In the genomic region with DNA sequence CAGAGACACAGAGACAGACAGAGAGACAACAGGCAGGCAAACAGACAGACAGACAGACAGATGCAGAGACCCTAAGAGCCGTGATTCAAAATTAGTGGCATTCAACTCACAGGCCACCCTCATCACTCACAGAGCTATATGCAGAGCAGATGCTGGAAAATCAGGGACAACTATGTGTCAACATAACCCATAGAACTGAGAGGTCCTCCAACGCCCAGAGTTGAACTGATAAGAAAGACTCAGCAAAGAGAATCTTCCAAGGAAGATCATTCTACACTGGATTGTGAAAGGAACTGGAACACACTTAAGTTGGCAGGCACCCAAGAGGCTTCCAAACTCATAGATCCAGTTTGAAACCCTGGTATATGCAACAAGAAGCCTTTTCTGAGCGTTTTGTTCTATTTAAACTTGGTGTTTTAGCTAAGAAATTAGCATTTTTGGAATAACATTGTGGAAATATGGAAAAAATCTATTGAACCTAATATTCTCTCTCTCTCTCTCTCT, we compare ENCODE assay signal across 15 mouse cellular contexts.
A peak's percentile ranks its signal among the peaks of the same experiment; 100 is the strongest.
DNase-seq lines count a peak whose midpoint lies in the region; ATAC-seq and TF ChIP-seq lines count a peak whose summit lies in the region.
"Had no signal": no experiment of that assay in that cellular context is flagged by ENCODE, and none has a peak within 500 bp of the region (broad histone marks: within the 10 kb centered on the region; RNA-seq: fewer than 3 reads in every experiment).

No protein-coding gene starts in this region.

- H3K9ac ChIP-seq in limb, embryonic 14.5 days (ENCODE audit: low read depth, low read length, severe bottlenecking): no peak overlapping the region
- H3K9ac ChIP-seq in lung, embryonic 16.5 days (ENCODE audit: low read length): no peak overlapping the region
- H3K9ac ChIP-seq: forebrain, embryonic 12.5 days; heart, embryonic 12.5 days; hindbrain, embryonic 15.5 days had no signal

- H3K4me2 ChIP-seq in limb, embryonic 14.5 days (replicated peaks; ENCODE audit: low read depth, low read length, severe bottlenecking): no peak overlapping the region
- H3K4me2 ChIP-seq in lung, embryonic 16.5 days (ENCODE audit: low read depth, low read length): no peak overlapping the region
- H3K4me2 ChIP-seq: forebrain, embryonic 12.5 days; heart, embryonic 12.5 days; hindbrain, embryonic 15.5 days had no signal

- no peaks in the 10 kb centered on the region for H3K4me1 ChIP-seq in limb, embryonic 14.5 days (ENCODE audit: control insufficient read depth, insufficient read depth, low read length)
- no peaks in the 10 kb centered on the region for H3K4me1 ChIP-seq in limb, embryonic 10.5 days
- no peaks in the 10 kb centered on the region; the same call in 1 of the 2 replicates for H3K4me1 ChIP-seq in lung, embryonic 16.5 days (replicated peaks; ENCODE audit: control insufficient read depth, insufficient read depth, low read length)
- H3K4me1 ChIP-seq in lung, adult 2 months (ENCODE audit: control insufficient read depth, insufficient read depth, low read length): no peaks in the 10 kb centered on the region
- no peaks in the 10 kb centered on the region for H3K4me1 ChIP-seq in embryonic fibroblast, embryonic 13.5 days (ENCODE audit: control insufficient read depth, insufficient read depth, low read length)
- H3K4me1 ChIP-seq: forebrain, embryonic 12.5 days; hindbrain, embryonic 15.5 days had no signal

- WGBS in limb, embryonic 14.5 days: 62% methylated on average over 3 of the region's 3 CpGs
- WGBS in limb, embryonic 10.5 days: 79% methylated on average over 3 of the region's 3 CpGs
- WGBS in lung, embryonic 16.5 days: 20% methylated on average over 3 of the region's 3 CpGs
- WGBS in lung, adult 2 months: 51% methylated on average over 3 of the region's 3 CpGs

- no peaks in the 10 kb centered on the region for H3K9me3 ChIP-seq in limb, embryonic 14.5 days (ENCODE audit: control insufficient read depth, low read length)
- H3K9me3 ChIP-seq in limb, embryonic 10.5 days (replicated peaks): no peaks in the 10 kb centered on the region
- no peaks in the 10 kb centered on the region for H3K9me3 ChIP-seq in lung, embryonic 16.5 days (ENCODE audit: control insufficient read depth, low read length)
- H3K9me3 ChIP-seq: forebrain, embryonic 12.5 days; heart, embryonic 12.5 days; hindbrain, embryonic 15.5 days had no signal

- DNase-seq in limb, embryonic 14.5 days (ENCODE audit: low spot score): peak; percentile 38
- DNase-seq in limb, embryonic 10.5 days (ENCODE audit: low spot score): no peak
- DNase-seq in lung, adult 2 months: no peak
- DNase-seq in NIH3T3 (ENCODE audit: low read depth): peak; percentile 75
- DNase-seq in adrenal gland, postnatal 36 days: no peak
- DNase-seq: adrenal gland, postnatal 10 days; cerebellum, adult 2 months; cerebellum, postnatal 10 days; gastrocnemius, postnatal 10 days had no signal

- H3K36me3 ChIP-seq in limb, embryonic 14.5 days (ENCODE audit: control insufficient read depth, insufficient read depth, low read length): no peaks in the 10 kb centered on the region
- H3K36me3 ChIP-seq in limb, embryonic 10.5 days: no peaks in the 10 kb centered on the region
- no peaks in the 10 kb centered on the region for H3K36me3 ChIP-seq in lung, embryonic 16.5 days (ENCODE audit: control insufficient read depth, insufficient read depth, low read length)
- H3K36me3 ChIP-seq: forebrain, embryonic 12.5 days; heart, embryonic 12.5 days; hindbrain, embryonic 15.5 days had no signal

- TF ChIP-seq POLR2A in limb, embryonic 14.5 days (IDR thresholded peaks at IDR 0.05; ENCODE audit: borderline replicate concordance, extremely low read depth, insufficient read depth, insufficient read length): no peak
- TF ChIP-seq POLR2A in lung, adult 2 months (IDR thresholded peaks at IDR 0.05; ENCODE audit: borderline replicate concordance, extremely low read depth, low read depth, low read length): no peak
- no peak for TF ChIP-seq POLR2A in embryonic fibroblast, embryonic 13.5 days (IDR thresholded peaks at IDR 0.05; ENCODE audit: low read depth, low read length)

- TF ChIP-seq CTCF in lung, adult 2 months (IDR thresholded peaks at IDR 0.05; ENCODE audit: insufficient read depth, low read length): no peak
- no peak for TF ChIP-seq CTCF in embryonic fibroblast, embryonic 13.5 days (IDR thresholded peaks at IDR 0.05; ENCODE audit: borderline replicate concordance, insufficient read depth, low read length)

- no peak overlapping the region for H3K4me3 ChIP-seq in limb, embryonic 14.5 days (replicated peaks; ENCODE audit: low read length)
- H3K4me3 ChIP-seq in limb, embryonic 10.5 days: no peak overlapping the region
- no peak overlapping the region for H3K4me3 ChIP-seq in lung, embryonic 16.5 days (ENCODE audit: low read length)
- H3K4me3 ChIP-seq in lung, adult 2 months (replicated peaks; ENCODE audit: extremely low read depth, low read depth, low read length): no peak overlapping the region
- H3K4me3 ChIP-seq in embryonic fibroblast, embryonic 13.5 days (ENCODE audit: insufficient read depth, low read length): no peak overlapping the region
- H3K4me3 ChIP-seq: forebrain, embryonic 12.5 days; heart, embryonic 12.5 days; hindbrain, embryonic 15.5 days had no signal

- H3K27ac ChIP-seq in limb, embryonic 14.5 days (replicated peaks; ENCODE audit: low read depth, low read length): no peak overlapping the region
- no peak overlapping the region for H3K27ac ChIP-seq in limb, embryonic 10.5 days
- H3K27ac ChIP-seq in lung, embryonic 16.5 days (ENCODE audit: low read length): no peak overlapping the region
- H3K27ac ChIP-seq in embryonic fibroblast, embryonic 13.5 days (ENCODE audit: insufficient read depth, low read length): peak overlapping the region; percentile 44; the same call in 1 of the 2 replicates
- H3K27ac ChIP-seq: forebrain, embryonic 12.5 days; hindbrain, embryonic 15.5 days had no signal

- ATAC-seq in limb, embryonic 14.5 days (ENCODE audit: low FRiP score, low read depth): no peak
- ATAC-seq in lung, embryonic 16.5 days (ENCODE audit: low read depth): peak; percentile 83
- ATAC-seq: forebrain, embryonic 16.5 days had no signal

- H3K27me3 ChIP-seq in limb, embryonic 14.5 days (ENCODE audit: control insufficient read depth, insufficient read depth, low read length): no peaks in the 10 kb centered on the region
- H3K27me3 ChIP-seq in limb, embryonic 10.5 days (ENCODE audit: low read depth, poor library complexity, severe bottlenecking): no peaks in the 10 kb centered on the region
- H3K27me3 ChIP-seq in lung, embryonic 16.5 days (ENCODE audit: control insufficient read depth, insufficient read depth, low read depth, low read length): no peaks in the 10 kb centered on the region
- H3K27me3 ChIP-seq: heart, embryonic 12.5 days; hindbrain, embryonic 15.5 days had no signal

Comparison
In these comparisons a context has a peak if more than half of its experiments do, and no peak if none do; other contexts are left out.
1. DNase-seq: peak in limb, embryonic 14.5 days (single experiment) and NIH3T3 (single experiment); none in limb, embryonic 10.5 days (single experiment), lung, adult 2 months (single experiment) and adrenal gland, postnatal 36 days (0 of 2).